Mouse (Mus musculus): ENCODE results near the gene Nmd3. TPM values are rescaled to one million over a fixed set of nuclear protein-coding genes. Genes with fewer than 3 reads are reported as not detected.

Nmd3 gene
- 249 TPM for polyA plus RNA-seq (2014; fragmentation: Illumina TruSeq; extraction: RNeasy Lipid Tissue Mini Kit (QIAGEN cat#74804); ENCODE audit: low read depth, low replicate concordance)

DNA sequence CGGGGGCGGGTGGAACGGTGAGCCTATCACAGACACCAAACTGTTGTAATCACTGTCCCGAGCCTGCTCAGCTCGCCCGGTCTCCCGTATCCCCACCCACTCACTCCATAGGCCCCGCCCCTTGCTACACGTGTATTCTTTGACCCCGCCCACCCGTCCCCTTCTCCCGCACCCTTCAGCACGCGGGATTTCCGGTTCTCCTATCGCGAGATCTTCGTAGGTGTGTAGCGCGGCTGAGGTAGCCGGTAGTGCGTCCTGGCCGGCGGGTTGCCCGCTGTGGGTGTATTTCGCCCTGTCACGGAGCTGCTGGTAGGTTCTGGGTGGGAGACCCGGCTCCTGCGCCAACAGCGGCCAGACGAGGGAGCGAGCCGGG is at the start of gene Nmd3:
Gene Nmd3 (plus strand): TSS at position 172 of the 373 bp plus-strand sequence.

Other genes with a start within 250 kb of the Nmd3 start
- gene B3galnt1, start 123.0 kb upstream of the Nmd3 start, polyA plus RNA-seq (2014; fragmentation: Illumina TruSeq; extraction: RNeasy Lipid Tissue Mini Kit (QIAGEN cat#74804); ENCODE audit: low read depth, low replicate concordance): 33.5 TPM
- gene Sptssb, start 138.0 kb downstream of the Nmd3 start, polyA plus RNA-seq (2014; fragmentation: Illumina TruSeq; extraction: RNeasy Lipid Tissue Mini Kit (QIAGEN cat#74804); ENCODE audit: low read depth, low replicate concordance): not detected

Measured in adrenal gland, adult 10 weeks (tissue).